Mouse (Mus musculus) myocyte (in vitro differentiated cells): ENCODE measurements at regions not wholly inside any gene's neighbourhood (a gene's known extent, or its start where the extent isn't known, plus 50 kb on each side); places are given as distances from the start of the nearest gene placed in this dataset.

Source experiments
- MAX ChIP-seq: IDR thresholded peaks from one replicate; pipeline ENCODE4 v1.6.1; 2011; ENCODE audit warnings: low read depth, mild to moderate bottlenecking, control low read depth
- MYOD1 ChIP-seq, 3 experiments: IDR thresholded peaks; one replicate each; pipeline ENCODE4 v1.6.1; 2011; ENCODE audit warnings: control low read depth in 2 of 3, low read depth in 2 of 3, mild to moderate bottlenecking in 2 of 3, moderate library complexity in 1 of 3; ENCODE audit not compliant: insufficient read length in 2 of 3, control insufficient read depth in 1 of 3
- MYOG ChIP-seq, 3 experiments: IDR thresholded peaks; one replicate each; pipeline ENCODE4 v1.6.1; 2011; ENCODE audit warnings: control low read depth in 2 of 3, low read depth in 2 of 3, mild to moderate bottlenecking in 2 of 3; ENCODE audit not compliant: insufficient read length in 2 of 3, control insufficient read depth in 1 of 3, insufficient read depth in 1 of 3
- POLR2A ChIP-seq: IDR thresholded peaks from one replicate; pipeline ENCODE4 v1.6.1; 2011; ENCODE audit warnings: low read depth, mild to moderate bottlenecking, control low read depth, moderate library complexity; ENCODE audit not compliant: insufficient read length
- POLR2AphosphoS2 ChIP-seq: IDR thresholded peaks from one replicate; pipeline ENCODE4 v1.6.1; 2011; ENCODE audit warnings: low read depth, control low read depth; ENCODE audit not compliant: insufficient read length
- TCF12 ChIP-seq: IDR thresholded peaks from one replicate; pipeline ENCODE4 v1.6.1; 2011; ENCODE audit warnings: mild to moderate bottlenecking, control low read depth; ENCODE audit not compliant: poor library complexity, insufficient read depth, severe bottlenecking
- TCF3 ChIP-seq: IDR thresholded peaks from one replicate; pipeline ENCODE4 v1.6.1; 2011; ENCODE audit warnings: low read depth, control low read depth; ENCODE audit not compliant: insufficient read length
- USF1 ChIP-seq: IDR thresholded peaks from one replicate; pipeline ENCODE4 v1.6.1; 2011; ENCODE audit warnings: low read depth, mild to moderate bottlenecking, control low read depth, moderate library complexity

- TF ChIP-seq POLR2A: no peak
- TF ChIP-seq POLR2AphosphoS2: no peak
- no peak for TF ChIP-seq MYOD1 (IDR thresholded peaks at IDR 0.05; ENCODE audit: control insufficient read depth in 1 of 3, insufficient read length in 2 of 3, low read depth in 2 of 3)
- no peak for TF ChIP-seq TCF3
- TF ChIP-seq MAX: no peak
- no peak for TF ChIP-seq USF1
- no peak for TF ChIP-seq MYOG (IDR thresholded peaks at IDR 0.05; ENCODE audit: control insufficient read depth in 1 of 3, insufficient read depth in 1 of 3, insufficient read length in 2 of 3, low read depth in 2 of 3)
- TF ChIP-seq TCF12: no peak
Measured at GRCm38 (mm10) chr2:108827974-108828700, 452.4 kb upstream of the Kif18a start.
